Mouse (Mus musculus): ENCODE results near the gene Sgsm2. TPM values are rescaled to one million over a fixed set of nuclear protein-coding genes. Genes with fewer than 3 reads are reported as not detected.

Sgsm2 gene
- polyA plus RNA-seq, 1 experiment from 2014 or later = 4.2 TPM

- no peaks in the 10 kb centered on the region for H3K36me3 ChIP-seq
- ATAC-seq (ENCODE audit: extremely low read depth, insufficient number of reproducible peaks, low FRiP score, low TSS enrichment) = no peak
- H3K27ac ChIP-seq (replicated peaks) = no peak overlapping the region
- no peaks in the 10 kb centered on the region for H3K27me3 ChIP-seq (replicated peaks)
- H3K9me3 ChIP-seq = no peaks in the 10 kb centered on the region
- peak overlapping the region; percentile 53 for H3K4me2 ChIP-seq
- 5% methylated on average over 9 of the region's 9 CpGs for WGBS
- no peak overlapping the region for H3K4me3 ChIP-seq
- H3K4me1 ChIP-seq = peaks cover 41% of the 10 kb centered on the region
- no peak overlapping the region; the same call in 1 of the 2 replicates for H3K9ac ChIP-seq
Measured at GRCm38 (mm10) chr11:74876801-74877200, 20.1 kb downstream of the Sgsm2 start.

- no peak overlapping the region for H3K4me3 ChIP-seq
- 58% methylated on average over 3 of the region's 3 CpGs for WGBS
- H3K9me3 ChIP-seq = no peaks in the 10 kb centered on the region
- no peak overlapping the region for H3K9ac ChIP-seq
- H3K4me1 ChIP-seq = peaks cover 48% of the 10 kb centered on the region
- H3K27me3 ChIP-seq (replicated peaks) = no peaks in the 10 kb centered on the region
- ATAC-seq (ENCODE audit: extremely low read depth, insufficient number of reproducible peaks, low FRiP score, low TSS enrichment) = no peak
- H3K36me3 ChIP-seq = no peaks in the 10 kb centered on the region
- no peak overlapping the region for H3K4me2 ChIP-seq
- no peak overlapping the region for H3K27ac ChIP-seq (replicated peaks)
Measured at GRCm38 (mm10) chr11:74874630-74875029, 22.2 kb downstream of the Sgsm2 start.

GRCm38 (mm10) chr11:74870991-74871622 lies 25.8 kb downstream of the Sgsm2 start:
- Histone ChIP-seq H3K4me3 (no peak overlapping the region), H3K27ac (replicated peaks) (peak overlapping the region; percentile 58; the same call in 1 of the 2 replicates), H3K4me1 (peaks cover 36% of the 10 kb centered on the region), H3K27me3 (replicated peaks) (no peaks in the 10 kb centered on the region), H3K9me3 (no peaks in the 10 kb centered on the region), H3K4me2 (peak overlapping the region; percentile 17; the same call in 1 of the 2 replicates), H3K36me3 (peaks cover 10% of the 10 kb centered on the region), H3K9ac (peak overlapping the region; percentile 52; the same call in 1 of the 2 replicates)
- 35% methylated on average over 12 of the region's 12 CpGs for WGBS
- no peak for ATAC-seq (ENCODE audit: extremely low read depth, insufficient number of reproducible peaks, low FRiP score, low TSS enrichment)

DNA sequence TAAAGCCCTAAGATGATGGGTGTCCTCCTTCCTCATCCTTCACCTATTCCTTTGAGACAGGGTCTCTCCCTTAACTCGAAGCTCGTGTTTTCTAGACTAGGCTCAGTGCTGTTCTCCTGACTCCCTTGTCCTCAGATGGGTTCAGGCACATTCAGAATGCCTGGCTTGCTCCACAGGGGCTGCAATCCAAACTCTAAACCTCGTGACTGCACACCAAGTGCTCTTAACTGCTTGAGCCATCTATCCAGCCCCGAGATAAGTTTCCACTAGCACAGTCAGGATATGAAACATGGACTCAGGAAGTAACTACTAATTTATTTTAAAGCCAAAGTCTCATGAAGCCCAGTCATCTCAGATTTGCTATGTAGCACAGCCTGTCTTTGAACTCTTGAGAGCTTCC lies 26.3 kb downstream of the Sgsm2 start:
- no peak overlapping the region for H3K27ac ChIP-seq (replicated peaks)
- no peaks in the 10 kb centered on the region for H3K9me3 ChIP-seq
- H3K9ac ChIP-seq = 0 out of 2 replicates have a peak overlapping the region, but pooled peaks have one; percentile 5
- no peak overlapping the region for H3K4me2 ChIP-seq
- no peak overlapping the region for H3K4me3 ChIP-seq
- H3K27me3 ChIP-seq (replicated peaks) = no peaks in the 10 kb centered on the region
- 68% methylated on average over 4 of the region's 4 CpGs for WGBS
- peaks cover 36% of the 10 kb centered on the region for H3K4me1 ChIP-seq
- peaks cover 10% of the 10 kb centered on the region for H3K36me3 ChIP-seq
- no peak for ATAC-seq (ENCODE audit: extremely low read depth, insufficient number of reproducible peaks, low FRiP score, low TSS enrichment)

DNA sequence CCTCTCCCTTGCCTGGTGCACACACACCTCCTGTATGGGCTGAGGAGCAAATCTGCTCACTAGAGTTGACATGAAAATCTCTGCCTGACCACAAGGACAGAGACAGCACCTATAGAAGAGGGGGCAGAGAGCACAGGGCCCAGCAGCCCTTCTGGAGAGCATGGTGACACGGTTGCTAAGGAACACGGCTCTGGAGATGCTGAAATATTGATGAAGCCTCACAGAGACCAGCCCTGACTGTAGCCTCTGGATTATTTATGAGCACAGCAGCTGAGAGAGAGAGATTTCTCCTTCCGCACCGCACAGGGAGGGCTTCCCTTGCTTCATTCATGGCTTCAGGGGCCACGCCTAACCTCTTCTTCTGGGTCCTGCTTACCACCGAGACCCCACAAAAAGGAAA lies 27.3 kb downstream of the Sgsm2 start:
- H3K4me1 ChIP-seq = peaks cover 31% of the 10 kb centered on the region
- H3K36me3 ChIP-seq = peaks cover 16% of the 10 kb centered on the region
- no peak overlapping the region for H3K4me3 ChIP-seq
- no peaks in the 10 kb centered on the region for H3K27me3 ChIP-seq (replicated peaks)
- H3K9ac ChIP-seq = no peak overlapping the region
- 73% methylated on average over 6 of the region's 6 CpGs for WGBS
- H3K4me2 ChIP-seq = no peak overlapping the region
- no peak overlapping the region for H3K27ac ChIP-seq (replicated peaks)
- ATAC-seq (ENCODE audit: extremely low read depth, insufficient number of reproducible peaks, low FRiP score, low TSS enrichment) = no peak
- H3K9me3 ChIP-seq = no peaks in the 10 kb centered on the region

GRCm38 (mm10) chr11:74868046-74868760 lies 28.7 kb downstream of the Sgsm2 start:
- 81% methylated on average over 13 of the region's 13 CpGs for WGBS
- ATAC-seq (ENCODE audit: extremely low read depth, insufficient number of reproducible peaks, low FRiP score, low TSS enrichment) = no peak
- Histone ChIP-seq H3K27ac (replicated peaks) (no peak overlapping the region), H3K9ac (no peak overlapping the region), H3K4me2 (no peak overlapping the region), H3K9me3 (no peaks in the 10 kb centered on the region), H3K27me3 (replicated peaks) (no peaks in the 10 kb centered on the region), H3K4me3 (no peak overlapping the region), H3K36me3 (peaks cover 16% of the 10 kb centered on the region), H3K4me1 (peaks cover 42% of the 10 kb centered on the region)

DNA sequence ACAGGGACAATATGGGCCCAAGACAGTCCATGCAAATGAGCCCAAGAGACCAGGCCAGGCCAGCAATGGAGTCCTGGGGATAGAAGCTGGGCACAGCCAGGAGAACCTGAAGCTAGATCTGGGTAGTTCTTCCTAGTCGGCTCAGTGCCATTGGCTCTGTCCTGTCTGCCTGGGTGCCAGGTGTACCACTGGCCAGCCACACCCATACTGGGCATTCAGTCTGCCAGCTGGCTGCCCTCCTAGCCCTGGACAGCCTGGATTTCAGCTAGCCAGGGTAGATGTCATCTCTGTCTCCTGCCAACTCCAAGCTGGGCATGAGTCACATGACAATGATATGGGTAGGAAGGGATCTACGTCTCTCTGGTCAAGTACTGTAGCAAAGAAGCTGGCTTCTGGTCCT lies 29.7 kb downstream of the Sgsm2 start:
- no peak overlapping the region for H3K4me3 ChIP-seq
- H3K9me3 ChIP-seq = no peaks in the 10 kb centered on the region
- no peaks in the 10 kb centered on the region for H3K27me3 ChIP-seq (replicated peaks)
- H3K27ac ChIP-seq (replicated peaks) = no peak overlapping the region
- H3K4me2 ChIP-seq = no peak overlapping the region
- 83% methylated on average over 2 of the region's 2 CpGs for WGBS
- peaks cover 45% of the 10 kb centered on the region for H3K4me1 ChIP-seq
- ATAC-seq (ENCODE audit: extremely low read depth, insufficient number of reproducible peaks, low FRiP score, low TSS enrichment) = no peak
- H3K9ac ChIP-seq = no peak overlapping the region
- peaks cover 16% of the 10 kb centered on the region for H3K36me3 ChIP-seq

DNA sequence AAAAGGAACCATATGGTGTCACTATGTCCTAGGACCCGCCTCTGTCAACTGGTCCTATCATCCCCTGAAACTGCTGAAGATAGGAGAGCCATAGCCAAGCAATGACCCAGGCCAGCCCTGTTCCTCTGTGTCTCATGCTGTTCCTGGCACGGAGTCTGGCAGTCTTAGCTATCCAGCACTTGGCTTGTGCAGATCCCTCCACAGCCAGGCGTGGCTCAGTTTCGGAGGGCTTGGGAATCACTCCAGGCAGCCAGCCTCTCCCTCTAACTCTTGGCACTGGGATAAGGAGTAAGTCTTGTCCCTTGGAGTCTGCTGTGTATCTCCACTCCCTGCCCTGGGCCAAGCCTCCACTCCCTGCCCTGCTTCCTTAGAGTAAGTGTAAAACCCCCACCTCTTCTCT lies 30.2 kb downstream of the Sgsm2 start:
- Histone ChIP-seq H3K36me3 (peaks cover 16% of the 10 kb centered on the region), H3K27ac (replicated peaks) (no peak overlapping the region), H3K9ac (no peak overlapping the region), H3K27me3 (replicated peaks) (no peaks in the 10 kb centered on the region), H3K4me2 (no peak overlapping the region), H3K4me1 (peaks cover 43% of the 10 kb centered on the region), H3K4me3 (no peak overlapping the region), H3K9me3 (no peaks in the 10 kb centered on the region)
- ATAC-seq (ENCODE audit: extremely low read depth, insufficient number of reproducible peaks, low FRiP score, low TSS enrichment) = no peak
- 70% methylated on average over 4 of the region's 4 CpGs for WGBS

DNA sequence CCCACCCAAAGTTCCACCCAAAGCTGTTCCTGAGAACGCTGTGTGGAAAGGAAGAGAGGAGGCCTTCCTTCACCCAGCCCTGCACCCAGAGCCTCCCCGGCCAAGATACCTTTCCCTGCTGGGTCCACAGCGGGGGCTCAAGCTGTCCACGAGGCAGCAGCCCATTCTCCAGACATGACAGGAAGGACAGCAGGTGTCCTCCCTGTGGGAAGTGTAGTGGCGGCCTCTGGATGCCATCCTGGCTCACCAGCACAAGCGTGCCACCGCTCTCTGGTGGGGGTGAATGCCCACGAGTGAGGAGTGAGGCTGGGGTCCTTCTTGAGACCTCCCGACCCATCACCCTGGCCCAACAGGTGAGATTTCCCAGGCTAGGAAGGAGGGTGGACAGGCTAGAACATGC lies 31.6 kb downstream of the Sgsm2 start:
- 80% methylated on average over 9 of the region's 9 CpGs for WGBS
- Histone ChIP-seq H3K9me3 (no peaks in the 10 kb centered on the region), H3K36me3 (peaks cover 16% of the 10 kb centered on the region), H3K27me3 (replicated peaks) (no peaks in the 10 kb centered on the region), H3K9ac (no peak overlapping the region), H3K4me2 (no peak overlapping the region), H3K27ac (replicated peaks) (no peak overlapping the region), H3K4me1 (peaks cover 31% of the 10 kb centered on the region), H3K4me3 (no peak overlapping the region)
- no peak for ATAC-seq (ENCODE audit: extremely low read depth, insufficient number of reproducible peaks, low FRiP score, low TSS enrichment)

GRCm38 (mm10) chr11:74864421-74864820 lies 32.4 kb downstream of the Sgsm2 start:
- peaks cover 18% of the 10 kb centered on the region for H3K36me3 ChIP-seq
- H3K27me3 ChIP-seq (replicated peaks) = no peaks in the 10 kb centered on the region
- 74% methylated on average over 9 of the region's 9 CpGs for WGBS
- no peaks in the 10 kb centered on the region for H3K9me3 ChIP-seq
- H3K9ac ChIP-seq = peak overlapping the region; percentile 45; the same call in 1 of the 2 replicates
- no peak for ATAC-seq (ENCODE audit: extremely low read depth, insufficient number of reproducible peaks, low FRiP score, low TSS enrichment)
- H3K4me2 ChIP-seq = no peak overlapping the region
- no peak overlapping the region for H3K4me3 ChIP-seq
- H3K4me1 ChIP-seq = peaks cover 31% of the 10 kb centered on the region
- no peak overlapping the region for H3K27ac ChIP-seq (replicated peaks)

DNA sequence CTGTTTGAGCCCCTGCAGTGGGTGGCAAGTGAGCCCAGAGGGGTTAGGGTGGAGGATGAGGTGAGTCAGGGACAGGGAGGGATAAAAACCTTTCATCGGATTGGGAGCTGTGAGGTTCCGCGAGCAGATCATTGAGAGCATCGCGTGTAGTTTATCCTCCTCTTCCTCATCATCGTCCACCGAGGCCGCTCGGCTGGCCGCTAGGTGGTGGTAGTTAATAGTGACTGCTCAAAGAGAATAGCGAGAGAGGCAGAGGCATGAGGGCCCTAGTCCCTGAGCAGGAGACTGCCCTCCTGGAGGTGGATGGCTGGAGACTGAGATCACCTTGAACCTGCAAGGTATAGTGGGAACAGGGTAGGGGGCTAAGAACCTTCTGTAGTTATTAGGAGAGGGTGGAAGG lies 33.4 kb downstream of the Sgsm2 start:
- Histone ChIP-seq H3K36me3 (peaks cover 18% of the 10 kb centered on the region), H3K9ac (peak overlapping the region; percentile 39; the same call in 1 of the 2 replicates), H3K27me3 (replicated peaks) (no peaks in the 10 kb centered on the region), H3K4me2 (peak overlapping the region; percentile 37), H3K9me3 (no peaks in the 10 kb centered on the region), H3K4me3 (no peak overlapping the region), H3K4me1 (peaks cover 31% of the 10 kb centered on the region), H3K27ac (replicated peaks) (0 out of 2 replicates have a peak overlapping the region, but pooled peaks have one; percentile 10)
- WGBS = 14% methylated on average over 11 of the region's 11 CpGs
- no peak for ATAC-seq (ENCODE audit: extremely low read depth, insufficient number of reproducible peaks, low FRiP score, low TSS enrichment)
